Mouse (Mus musculus) midbrain, embryonic 15.5 days (tissue): ENCODE results near the gene Prkar1b. TPM values are rescaled to one million over a fixed set of nuclear protein-coding genes. Genes with fewer than 3 reads are reported as not detected.
A peak's percentile ranks its signal among the peaks of the same experiment; 100 is the strongest.

ENCODE experiments used
- ATAC-seq: fragments of 200-750 bp; cut with Nextera tagmentation; replicated peaks from 2 replicates; pipeline ENCODE4 v1.8.0; 2017; ENCODE audit warnings: moderate TSS enrichment
- H3K27ac ChIP-seq: fragments of 300-500 bp; sonication (generic); 2 replicates; pipeline ENCODE4 v1.5.1; 2015; ENCODE audit warnings: mild to moderate bottlenecking, inconsistent platforms
- H3K27me3 ChIP-seq: fragments of 300-500 bp; sonication (generic); replicated peaks from 2 replicates; pipeline ENCODE4 v1.6.1; 2015; ENCODE audit warnings: inconsistent platforms
- H3K36me3 ChIP-seq: fragments of 300-500 bp; sonication (generic); replicated peaks from 2 replicates; pipeline ENCODE4 v1.6.1; 2015; ENCODE audit warnings: inconsistent platforms
- H3K4me1 ChIP-seq: fragments of 300-500 bp; sonication (generic); 2 replicates; pipeline ENCODE4 v1.6.1; 2015; ENCODE audit warnings: inconsistent platforms
- H3K4me2 ChIP-seq: fragments of 300-500 bp; sonication (generic); 2 replicates; pipeline ENCODE4 v1.6.1; 2015; ENCODE audit warnings: inconsistent platforms, mild to moderate bottlenecking, moderate library complexity
- H3K4me3 ChIP-seq: fragments of 300-500 bp; sonication (generic); 2 replicates; pipeline ENCODE4 v1.5.1; 2015; ENCODE audit warnings: mild to moderate bottlenecking, inconsistent platforms
- H3K9ac ChIP-seq: fragments of 300-500 bp; sonication (generic); 2 replicates; pipeline ENCODE4 v1.6.1; 2015; ENCODE audit warnings: mild to moderate bottlenecking, inconsistent platforms
- H3K9me3 ChIP-seq: fragments of 300-500 bp; sonication (generic); 2 replicates; pipeline ENCODE4 v1.6.1; 2016; ENCODE audit warnings: inconsistent platforms
- WGBS: fragments of 180-500 bp; shearing (Covaris S2); methylation state at CpG from one replicate; pipeline ENCODE4 v1.1.7; 2015; ENCODE audit warnings: mixed read lengths; 5-methylcytosine and 5-hydroxymethylcytosine counted together
- polyA plus RNA-seq: library from polyadenylated mRNA; unstranded; fragments of >200 nt; fragmentation: Nextera tagmentation; extraction: Ambion mirVana; gene quantifications from 2 replicates; pipeline ENCODE4 v1.2.1, GENCODE M21; 2015

Prkar1b gene
- polyA plus RNA-seq, 1 experiment from 2014 or later, result 316 TPM

- no peaks in the 10 kb centered on the region for H3K36me3 ChIP-seq
- H3K27me3 ChIP-seq, result peaks cover 23% of the 10 kb centered on the region
- H3K9ac ChIP-seq, result no peak overlapping the region
- 71% methylated on average over 7 of the region's 7 CpGs for WGBS
- H3K4me3 ChIP-seq, result no peak overlapping the region
- ATAC-seq, result no peak
- no peak overlapping the region for H3K27ac ChIP-seq
- no peaks in the 10 kb centered on the region for H3K9me3 ChIP-seq
- peaks cover 43% of the 10 kb centered on the region for H3K4me1 ChIP-seq
- H3K4me2 ChIP-seq, result no peak overlapping the region
Measured at GRCm38 (mm10) chr5:138990659-138991380, 159.0 kb downstream of the Prkar1b start.

GRCm38 (mm10) chr5:138989567-138989966 is 160.2 kb downstream of the Prkar1b start:
- 64% methylated on average over 6 of the region's 6 CpGs for WGBS
- no peak overlapping the region for H3K4me2 ChIP-seq

GRCm38 (mm10) chr5:138988764-138989163 is 161.0 kb downstream of the Prkar1b start:
- H3K27me3 ChIP-seq, result peaks cover 23% of the 10 kb centered on the region
- no peaks in the 10 kb centered on the region for H3K36me3 ChIP-seq
- 0 out of 2 replicates have a peak, but pooled peaks have one; percentile 27 for ATAC-seq
- H3K4me3 ChIP-seq, result no peak overlapping the region
- no peaks in the 10 kb centered on the region for H3K9me3 ChIP-seq
- H3K9ac ChIP-seq, result no peak overlapping the region
- H3K4me2 ChIP-seq, result no peak overlapping the region
- H3K4me1 ChIP-seq, result peaks cover 31% of the 10 kb centered on the region
- WGBS, result 36% methylated on average over 9 of the region's 9 CpGs
- no peak overlapping the region for H3K27ac ChIP-seq

More at GRCm38 (mm10) chr5:138989567-138989966, 160.2 kb downstream of the Prkar1b start:
- Histone ChIP-seq H3K9ac (no peak overlapping the region), H3K36me3 (no peaks in the 10 kb centered on the region), H3K4me3 (no peak overlapping the region), H3K4me1 (peaks cover 39% of the 10 kb centered on the region), H3K9me3 (no peaks in the 10 kb centered on the region), H3K27ac (no peak overlapping the region), H3K27me3 (peaks cover 23% of the 10 kb centered on the region)
- no peak for ATAC-seq

- peaks cover 24% of the 10 kb centered on the region for H3K4me1 ChIP-seq
- H3K9me3 ChIP-seq, result no peaks in the 10 kb centered on the region
- ATAC-seq, result no peak
- H3K27ac ChIP-seq, result no peak overlapping the region
- 66% methylated on average over 10 of the region's 10 CpGs for WGBS
- H3K4me2 ChIP-seq, result no peak overlapping the region
- no peak overlapping the region for H3K9ac ChIP-seq
- no peak overlapping the region for H3K4me3 ChIP-seq
- H3K27me3 ChIP-seq, result peaks cover 22% of the 10 kb centered on the region
- H3K36me3 ChIP-seq, result no peaks in the 10 kb centered on the region
Measured at GRCm38 (mm10) chr5:138987994-138988393, 161.8 kb downstream of the Prkar1b start.

- Histone ChIP-seq H3K4me3 (no peak overlapping the region), H3K36me3 (no peaks in the 10 kb centered on the region), H3K27ac (no peak overlapping the region), H3K4me2 (no peak overlapping the region), H3K9ac (no peak overlapping the region), H3K27me3 (no peaks in the 10 kb centered on the region), H3K4me1 (no peaks in the 10 kb centered on the region), H3K9me3 (no peaks in the 10 kb centered on the region)
- ATAC-seq, result no peak
- WGBS, result 91% methylated on average over 9 of the region's 9 CpGs
Measured at GRCm38 (mm10) chr5:138981921-138982320, 167.9 kb downstream of the Prkar1b start.

GRCm38 (mm10) chr5:138980608-138981007 is 169.2 kb downstream of the Prkar1b start:
- Histone ChIP-seq H3K4me3 (no peak overlapping the region), H3K4me1 (no peaks in the 10 kb centered on the region), H3K36me3 (no peaks in the 10 kb centered on the region), H3K9me3 (no peaks in the 10 kb centered on the region), H3K27me3 (no peaks in the 10 kb centered on the region), H3K4me2 (no peak overlapping the region), H3K27ac (no peak overlapping the region), H3K9ac (no peak overlapping the region)
- WGBS, result 81% methylated on average over 9 of the region's 9 CpGs
- no peak for ATAC-seq

- H3K27ac ChIP-seq, result no peak overlapping the region
- H3K36me3 ChIP-seq, result no peaks in the 10 kb centered on the region
- no peak overlapping the region for H3K4me2 ChIP-seq
- 85% methylated on average over 8 of the region's 8 CpGs for WGBS
- H3K27me3 ChIP-seq, result no peaks in the 10 kb centered on the region
- no peak overlapping the region for H3K9ac ChIP-seq
- no peak for ATAC-seq
- no peaks in the 10 kb centered on the region for H3K9me3 ChIP-seq
- no peak overlapping the region for H3K4me3 ChIP-seq
- H3K4me1 ChIP-seq, result no peaks in the 10 kb centered on the region
Measured at GRCm38 (mm10) chr5:138979840-138980239, 170.0 kb downstream of the Prkar1b start.

GRCm38 (mm10) chr5:138977759-138978158 is 172.0 kb downstream of the Prkar1b start:
- no peaks in the 10 kb centered on the region for H3K36me3 ChIP-seq
- 63% methylated on average over 3 of the region's 3 CpGs for WGBS

GRCm38 (mm10) chr5:138974911-138975485 is 174.8 kb downstream of the Prkar1b start:
- 91% methylated on average over 8 of the region's 8 CpGs for WGBS

More at GRCm38 (mm10) chr5:138977759-138978158, 172.0 kb downstream of the Prkar1b start:
- no peak for ATAC-seq
- Histone ChIP-seq H3K9me3 (no peaks in the 10 kb centered on the region), H3K4me2 (no peak overlapping the region), H3K4me1 (no peaks in the 10 kb centered on the region), H3K4me3 (no peak overlapping the region), H3K9ac (no peak overlapping the region), H3K27ac (no peak overlapping the region), H3K27me3 (no peaks in the 10 kb centered on the region)

GRCm38 (mm10) chr5:138973480-138973879 is 176.3 kb downstream of the Prkar1b start:
- Histone ChIP-seq H3K4me2 (no peak overlapping the region), H3K9me3 (no peaks in the 10 kb centered on the region), H3K36me3 (no peaks in the 10 kb centered on the region), H3K4me1 (no peaks in the 10 kb centered on the region), H3K27me3 (no peaks in the 10 kb centered on the region), H3K27ac (no peak overlapping the region), H3K9ac (no peak overlapping the region), H3K4me3 (no peak overlapping the region)
- WGBS, result 87% methylated on average over 6 of the region's 6 CpGs
- no peak for ATAC-seq

More at GRCm38 (mm10) chr5:138974911-138975485, 174.8 kb downstream of the Prkar1b start:
- no peak overlapping the region for H3K4me3 ChIP-seq
- no peak overlapping the region for H3K27ac ChIP-seq
- H3K27me3 ChIP-seq, result no peaks in the 10 kb centered on the region
- H3K4me2 ChIP-seq, result no peak overlapping the region
- no peaks in the 10 kb centered on the region for H3K36me3 ChIP-seq
- no peaks in the 10 kb centered on the region for H3K4me1 ChIP-seq
- H3K9ac ChIP-seq, result no peak overlapping the region
- no peaks in the 10 kb centered on the region for H3K9me3 ChIP-seq
- ATAC-seq, result no peak

- H3K4me1 ChIP-seq, result peaks cover 4% of the 10 kb centered on the region
- no peak overlapping the region for H3K27ac ChIP-seq
- no peak overlapping the region for H3K4me3 ChIP-seq
- no peak for ATAC-seq
- no peaks in the 10 kb centered on the region for H3K27me3 ChIP-seq
- H3K36me3 ChIP-seq, result no peaks in the 10 kb centered on the region
- no peak overlapping the region for H3K9ac ChIP-seq
- no peaks in the 10 kb centered on the region for H3K9me3 ChIP-seq
- 79% methylated on average over 8 of the region's 9 CpGs for WGBS
- H3K4me2 ChIP-seq, result no peak overlapping the region
Measured at GRCm38 (mm10) chr5:138971405-138971804, 178.4 kb downstream of the Prkar1b start.

- no peak overlapping the region for H3K4me2 ChIP-seq
- peaks cover 17% of the 10 kb centered on the region for H3K4me1 ChIP-seq
- H3K36me3 ChIP-seq, result no peaks in the 10 kb centered on the region
- WGBS, result 64% methylated on average over 7 of the region's 7 CpGs
- H3K4me3 ChIP-seq, result no peak overlapping the region
- no peaks in the 10 kb centered on the region for H3K27me3 ChIP-seq
- no peak for ATAC-seq
- no peak overlapping the region for H3K9ac ChIP-seq
- no peak overlapping the region for H3K27ac ChIP-seq
- H3K9me3 ChIP-seq, result no peaks in the 10 kb centered on the region
Measured at GRCm38 (mm10) chr5:138970056-138970490, 179.7 kb downstream of the Prkar1b start.
